Comparison of ENCODE assay signal across 12 mouse cellular contexts in genomic region chr3:130935302-130935925, GRCm38 (mm10).
A peak's percentile ranks its signal among the peaks of the same experiment; 100 is the strongest.
DNase-seq lines count a peak whose midpoint lies in the region; ATAC-seq and TF ChIP-seq lines count a peak whose summit lies in the region.
"Had no signal": no experiment of that assay in that cellular context is flagged by ENCODE, and none has a peak within 500 bp of the region (broad histone marks: within the 10 kb centered on the region; RNA-seq: fewer than 3 reads in every experiment).

No protein-coding gene starts in this region.

- ATAC-seq in heart, embryonic 11.5 days (replicated peaks; ENCODE audit: insufficient number of reproducible peaks, low FRiP score, low TSS enrichment), result no peak
- peak; percentile 52; the same call in 1 of the 2 replicates for ATAC-seq in lung, embryonic 15.5 days (ENCODE audit: borderline replicate concordance, extremely low read depth, low FRiP score, low TSS enrichment)
- ATAC-seq in limb, embryonic 15.5 days (ENCODE audit: insufficient number of reproducible peaks, low FRiP score, low TSS enrichment, low read depth), result peak; percentile 37
- ATAC-seq in liver, embryonic 12.5 days, result no peak

- no peak for DNase-seq in heart, postnatal 10 days
- DNase-seq in lung, adult 2 months, result no peak
- peak; percentile 25 for DNase-seq in embryonic facial prominence, embryonic 10.5 days (ENCODE audit: low spot score)
- DNase-seq in B cell, adult 2 months, result no peak
- DNase-seq: right cerebral cortex, postnatal 14 days had no signal

- peak overlapping the region; percentile 27 for H3K4me2 ChIP-seq in heart, embryonic 11.5 days
- no peak overlapping the region for H3K4me2 ChIP-seq in lung, embryonic 15.5 days
- H3K4me2 ChIP-seq in limb, embryonic 15.5 days, result no peak overlapping the region
- no peak overlapping the region for H3K4me2 ChIP-seq in liver, embryonic 12.5 days
- H3K4me2 ChIP-seq: hindbrain, embryonic 15.5 days; neural tube, embryonic 12.5 days; stomach, embryonic 15.5 days had no signal

- no peaks in the 10 kb centered on the region for H3K9me3 ChIP-seq in heart, embryonic 11.5 days (replicated peaks; ENCODE audit: control insufficient read depth, low read length)
- H3K9me3 ChIP-seq in lung, embryonic 15.5 days, result no peaks in the 10 kb centered on the region
- no peaks in the 10 kb centered on the region for H3K9me3 ChIP-seq in embryonic facial prominence, embryonic 10.5 days
- H3K9me3 ChIP-seq in limb, embryonic 15.5 days, result no peaks in the 10 kb centered on the region
- no peaks in the 10 kb centered on the region for H3K9me3 ChIP-seq in liver, embryonic 12.5 days (replicated peaks)
- H3K9me3 ChIP-seq: hindbrain, embryonic 15.5 days; neural tube, embryonic 12.5 days; stomach, embryonic 15.5 days had no signal

- no peak overlapping the region for H3K4me3 ChIP-seq in heart, embryonic 11.5 days (ENCODE audit: low read depth, low read length)
- H3K4me3 ChIP-seq in lung, embryonic 15.5 days, result no peak overlapping the region
- H3K4me3 ChIP-seq in lung, adult 2 months (replicated peaks; ENCODE audit: extremely low read depth, low read depth, low read length), result no peak overlapping the region
- no peak overlapping the region for H3K4me3 ChIP-seq in embryonic facial prominence, embryonic 10.5 days
- H3K4me3 ChIP-seq in limb, embryonic 15.5 days, result no peak overlapping the region
- no peak overlapping the region for H3K4me3 ChIP-seq in liver, embryonic 12.5 days
- H3K4me3 ChIP-seq: hindbrain, embryonic 15.5 days; neural tube, embryonic 12.5 days; stomach, embryonic 15.5 days had no signal

- no peak for TF ChIP-seq CTCF in lung, adult 2 months (IDR thresholded peaks at IDR 0.05; ENCODE audit: insufficient read depth, low read length)

- H3K27me3 ChIP-seq in heart, embryonic 11.5 days (ENCODE audit: control insufficient read depth, insufficient read depth, low read length), result no peaks in the 10 kb centered on the region
- H3K27me3 ChIP-seq in lung, embryonic 15.5 days, result no peaks in the 10 kb centered on the region
- H3K27me3 ChIP-seq in embryonic facial prominence, embryonic 10.5 days (replicated peaks; ENCODE audit: low read depth, poor library complexity, severe bottlenecking), result no peaks in the 10 kb centered on the region
- H3K27me3 ChIP-seq in limb, embryonic 15.5 days, result no peaks in the 10 kb centered on the region
- H3K27me3 ChIP-seq in liver, embryonic 12.5 days (replicated peaks), result peaks cover 4% of the 10 kb centered on the region; the same call in 1 of the 2 replicates
- H3K27me3 ChIP-seq: hindbrain, embryonic 15.5 days; neural tube, embryonic 12.5 days; stomach, embryonic 15.5 days had no signal

- H3K36me3 ChIP-seq in heart, embryonic 11.5 days (ENCODE audit: control insufficient read depth, insufficient read depth, low read length), result no peaks in the 10 kb centered on the region
- H3K36me3 ChIP-seq in lung, embryonic 15.5 days, result no peaks in the 10 kb centered on the region
- no peaks in the 10 kb centered on the region for H3K36me3 ChIP-seq in embryonic facial prominence, embryonic 10.5 days (replicated peaks)
- no peaks in the 10 kb centered on the region for H3K36me3 ChIP-seq in limb, embryonic 15.5 days
- no peaks in the 10 kb centered on the region for H3K36me3 ChIP-seq in liver, embryonic 12.5 days
- H3K36me3 ChIP-seq: hindbrain, embryonic 15.5 days; neural tube, embryonic 12.5 days; stomach, embryonic 15.5 days had no signal

- H3K27ac ChIP-seq in heart, embryonic 11.5 days (ENCODE audit: low read depth, low read length), result no peak overlapping the region
- H3K27ac ChIP-seq in lung, embryonic 15.5 days, result peak overlapping the region; percentile 34; the same call in 1 of the 2 replicates
- H3K27ac ChIP-seq in embryonic facial prominence, embryonic 10.5 days (replicated peaks), result peak overlapping the region; percentile 54
- H3K27ac ChIP-seq in limb, embryonic 15.5 days, result peak overlapping the region; percentile 75
- H3K27ac ChIP-seq in liver, embryonic 12.5 days, result no peak overlapping the region
- H3K27ac ChIP-seq: hindbrain, embryonic 15.5 days; neural tube, embryonic 12.5 days; stomach, embryonic 15.5 days had no signal

- no peak for TF ChIP-seq POLR2A in lung, adult 2 months (IDR thresholded peaks at IDR 0.05; ENCODE audit: borderline replicate concordance, extremely low read depth, low read depth, low read length)

- H3K4me1 ChIP-seq in heart, embryonic 11.5 days (ENCODE audit: control insufficient read depth, insufficient read depth, low read length), result peaks cover 6% of the 10 kb centered on the region; the same call in 1 of the 2 replicates
- peaks cover 15% of the 10 kb centered on the region for H3K4me1 ChIP-seq in lung, embryonic 15.5 days
- H3K4me1 ChIP-seq in lung, adult 2 months (ENCODE audit: control insufficient read depth, insufficient read depth, low read length), result no peaks in the 10 kb centered on the region
- peaks cover 20% of the 10 kb centered on the region for H3K4me1 ChIP-seq in embryonic facial prominence, embryonic 10.5 days
- H3K4me1 ChIP-seq in limb, embryonic 15.5 days, result peaks cover 20% of the 10 kb centered on the region
- no peaks in the 10 kb centered on the region for H3K4me1 ChIP-seq in liver, embryonic 12.5 days
- H3K4me1 ChIP-seq: hindbrain, embryonic 15.5 days; neural tube, embryonic 12.5 days; stomach, embryonic 15.5 days had no signal

- intact Hi-C loops in heart, postnatal 10 days (cut with DNase I), result no loop called here

- no peak overlapping the region for H3K9ac ChIP-seq in heart, embryonic 11.5 days (ENCODE audit: low read depth, low read length)
- no peak overlapping the region for H3K9ac ChIP-seq in lung, embryonic 15.5 days
- no peak overlapping the region for H3K9ac ChIP-seq in limb, embryonic 15.5 days
- no peak overlapping the region for H3K9ac ChIP-seq in liver, embryonic 12.5 days
- H3K9ac ChIP-seq: hindbrain, embryonic 15.5 days; neural tube, embryonic 12.5 days; stomach, embryonic 15.5 days had no signal

- 48% methylated on average over 8 of the region's 8 CpGs for WGBS in heart, embryonic 11.5 days (ENCODE audit: insufficient replicate concordance)
- 36% methylated on average over 8 of the region's 8 CpGs for WGBS in lung, embryonic 15.5 days
- WGBS in lung, adult 2 months, result 54% methylated on average over 8 of the region's 8 CpGs
- 60% methylated on average over 8 of the region's 8 CpGs for WGBS in embryonic facial prominence, embryonic 10.5 days
- 41% methylated on average over 8 of the region's 8 CpGs for WGBS in limb, embryonic 15.5 days
- WGBS in liver, embryonic 12.5 days (ENCODE audit: insufficient replicate concordance), result 56% methylated on average over 8 of the region's 8 CpGs

Comparison
In these comparisons a context has a peak if more than half of its experiments do, and no peak if none do; other contexts are left out.
1. ATAC-seq: peak in lung, embryonic 15.5 days (single experiment) and limb, embryonic 15.5 days (single experiment); none in heart, embryonic 11.5 days (single experiment) and liver, embryonic 12.5 days (single experiment).
2. H3K27ac ChIP-seq: peak in lung, embryonic 15.5 days (single experiment), embryonic facial prominence, embryonic 10.5 days (single experiment) and limb, embryonic 15.5 days (single experiment); none in heart, embryonic 11.5 days (single experiment) and liver, embryonic 12.5 days (single experiment).